Mouse (Mus musculus) heart, embryonic 16.5 days (tissue): ENCODE measurements around the gene Gm20219. TPM values are rescaled to one million over a fixed set of nuclear protein-coding genes. Genes with fewer than 3 reads are reported as not detected.
A peak's percentile ranks its signal among the peaks of the same experiment; 100 is the strongest.

ENCODE experiments used
- ATAC-seq: fragments of 200-750 bp; cut with Nextera tagmentation; replicated peaks from 2 replicates; pipeline ENCODE4 v1.8.0; 2017; ENCODE audit warnings: moderate number of reproducible peaks; ENCODE audit not compliant: insufficient read depth, low FRiP score; ENCODE audit errors: extremely low read depth
- H3K27ac ChIP-seq: fragments of 300-500 bp; sonication (generic); 2 replicates; pipeline ENCODE4 v1.5.1; 2014; ENCODE audit warnings: mild to moderate bottlenecking, low read length, control low read depth, moderate library complexity
- H3K27me3 ChIP-seq: fragments of 300-500 bp; sonication (generic); 2 replicates; pipeline ENCODE4 v1.6.1; 2014; ENCODE audit warnings: low read length, mixed read lengths; ENCODE audit not compliant: control insufficient read depth, insufficient read depth
- H3K36me3 ChIP-seq: fragments of 300-500 bp; sonication (generic); 2 replicates; pipeline ENCODE4 v1.6.1; 2014; ENCODE audit not compliant: control insufficient read depth, insufficient read depth
- H3K4me1 ChIP-seq: fragments of 300-500 bp; sonication (generic); 2 replicates; pipeline ENCODE4 v1.6.1; 2014; ENCODE audit warnings: low read length, mixed read lengths; ENCODE audit not compliant: control insufficient read depth, insufficient read depth
- H3K4me2 ChIP-seq: fragments of 300-500 bp; sonication (generic); 2 replicates; pipeline ENCODE4 v1.6.1; 2014; ENCODE audit warnings: low read depth, mild to moderate bottlenecking, control low read depth, low read length
- H3K4me3 ChIP-seq: fragments of 300-500 bp; sonication (generic); 2 replicates; pipeline ENCODE4 v1.5.1; 2014; ENCODE audit warnings: mild to moderate bottlenecking, control low read depth, low read length
- H3K9ac ChIP-seq: fragments of 300-500 bp; sonication (generic); 2 replicates; pipeline ENCODE4 v1.6.1; 2014; ENCODE audit warnings: low read length, control low read depth
- H3K9me3 ChIP-seq: fragments of 300-500 bp; sonication (generic); replicated peaks from 2 replicates; pipeline ENCODE4 v1.6.1; 2016; ENCODE audit warnings: low read length; ENCODE audit not compliant: control insufficient read depth
- WGBS: fragments of 180-500 bp; shearing (Covaris S2); extraction: QIAGEN DNeasy Blood & Tissue Kit; methylation state at CpG from one replicate; pipeline ENCODE4 v1.1.7; 2014; 5-methylcytosine and 5-hydroxymethylcytosine counted together
- polyA plus RNA-seq: library from polyadenylated mRNA; unstranded; fragments of >200 nt; fragmentation: Nextera tagmentation; extraction: Ambion mirVana; gene quantifications from 2 replicates; pipeline ENCODE4 v1.2.1, GENCODE M21; 2015

The Gm20219 gene
- polyA plus RNA-seq, 1 experiment from 2014 or later: 0.62 TPM

- H3K27me3 ChIP-seq: no peaks in the 10 kb centered on the region
Measured at GRCm38 (mm10) chr17:56566293-56566692, 12.1 kb upstream of the Gm20219 start.

GRCm38 (mm10) chr17:56561866-56562265 is 7.7 kb upstream of the Gm20219 start:
- Histone ChIP-seq H3K36me3 (peaks cover 60% of the 10 kb centered on the region), H3K9ac (no peak overlapping the region), H3K4me3 (no peak overlapping the region), H3K27me3 (no peaks in the 10 kb centered on the region), H3K27ac (no peak overlapping the region), H3K4me2 (no peak overlapping the region), H3K4me1 (no peaks in the 10 kb centered on the region), H3K9me3 (no peaks in the 10 kb centered on the region)
- 92% methylated on average over 2 of the region's 2 CpGs for WGBS
- no peak for ATAC-seq

More at GRCm38 (mm10) chr17:56566293-56566692, 12.1 kb upstream of the Gm20219 start:
- no peaks in the 10 kb centered on the region for H3K4me1 ChIP-seq
- no peaks in the 10 kb centered on the region for H3K9me3 ChIP-seq
- 90% methylated on average over 29 of the region's 29 CpGs for WGBS
- H3K4me3 ChIP-seq: no peak overlapping the region
- no peak overlapping the region for H3K27ac ChIP-seq
- H3K9ac ChIP-seq: no peak overlapping the region
- H3K36me3 ChIP-seq: peaks cover 89% of the 10 kb centered on the region
- ATAC-seq: no peak
- no peak overlapping the region for H3K4me2 ChIP-seq

GRCm38 (mm10) chr17:56560131-56560530 is 5.9 kb upstream of the Gm20219 start:
- Histone ChIP-seq H3K4me2 (no peak overlapping the region), H3K36me3 (peaks cover 43% of the 10 kb centered on the region), H3K9ac (no peak overlapping the region), H3K27ac (no peak overlapping the region), H3K27me3 (no peaks in the 10 kb centered on the region), H3K9me3 (no peaks in the 10 kb centered on the region), H3K4me3 (no peak overlapping the region), H3K4me1 (no peaks in the 10 kb centered on the region)
- no peak for ATAC-seq
- 47% methylated on average over 1 of the region's 1 CpGs for WGBS

GRCm38 (mm10) chr17:56559386-56559785 is 5.2 kb upstream of the Gm20219 start:
- H3K4me1 ChIP-seq: no peaks in the 10 kb centered on the region
- peaks cover 35% of the 10 kb centered on the region for H3K36me3 ChIP-seq
- WGBS: 60% methylated on average over 3 of the region's 3 CpGs
- H3K4me2 ChIP-seq: no peak overlapping the region
- no peaks in the 10 kb centered on the region for H3K27me3 ChIP-seq
- no peak overlapping the region for H3K9ac ChIP-seq
- no peak overlapping the region for H3K4me3 ChIP-seq
- no peak for ATAC-seq
- H3K9me3 ChIP-seq: no peaks in the 10 kb centered on the region
- no peak overlapping the region for H3K27ac ChIP-seq

- Histone ChIP-seq H3K9ac (no peak overlapping the region), H3K4me2 (no peak overlapping the region), H3K9me3 (no peaks in the 10 kb centered on the region), H3K36me3 (peaks cover 26% of the 10 kb centered on the region), H3K27ac (no peak overlapping the region), H3K4me1 (no peaks in the 10 kb centered on the region), H3K27me3 (no peaks in the 10 kb centered on the region), H3K4me3 (no peak overlapping the region)
- ATAC-seq: peak; percentile 55; the same call in 1 of the 2 replicates
- WGBS: 14% methylated on average over 3 of the region's 3 CpGs
Measured at GRCm38 (mm10) chr17:56558448-56558847, 4.3 kb upstream of the Gm20219 start.

- no peak for ATAC-seq
- Histone ChIP-seq H3K27ac (no peak overlapping the region), H3K4me3 (no peak overlapping the region), H3K4me2 (no peak overlapping the region), H3K27me3 (no peaks in the 10 kb centered on the region), H3K36me3 (no peaks in the 10 kb centered on the region), H3K9me3 (no peaks in the 10 kb centered on the region), H3K4me1 (no peaks in the 10 kb centered on the region), H3K9ac (no peak overlapping the region)
- 56% methylated on average over 5 of the region's 5 CpGs for WGBS
Measured at GRCm38 (mm10) chr17:56552781-56553363, 1.3 kb downstream of the Gm20219 start.

- Histone ChIP-seq H3K36me3 (no peaks in the 10 kb centered on the region), H3K9ac (no peak overlapping the region), H3K9me3 (no peaks in the 10 kb centered on the region), H3K4me2 (no peak overlapping the region), H3K27ac (no peak overlapping the region), H3K27me3 (no peaks in the 10 kb centered on the region), H3K4me3 (no peak overlapping the region), H3K4me1 (no peaks in the 10 kb centered on the region)
- WGBS: 83% methylated on average over 6 of the region's 6 CpGs
- ATAC-seq: no peak
Measured at GRCm38 (mm10) chr17:56551841-56552581, 2.2 kb downstream of the Gm20219 start.

- H3K4me2 ChIP-seq: no peak overlapping the region
- H3K4me1 ChIP-seq: no peaks in the 10 kb centered on the region
- H3K9ac ChIP-seq: no peak overlapping the region
- ATAC-seq: no peak
- H3K4me3 ChIP-seq: no peak overlapping the region
- 71% methylated on average over 12 of the region's 12 CpGs for WGBS
- H3K27ac ChIP-seq: no peak overlapping the region
- no peaks in the 10 kb centered on the region for H3K27me3 ChIP-seq
- no peaks in the 10 kb centered on the region for H3K36me3 ChIP-seq
- no peaks in the 10 kb centered on the region for H3K9me3 ChIP-seq
Measured at GRCm38 (mm10) chr17:56550784-56551475, 3.3 kb downstream of the Gm20219 start.

GRCm38 (mm10) chr17:56548605-56549105 is 5.5 kb downstream of the Gm20219 start:
- no peaks in the 10 kb centered on the region for H3K4me1 ChIP-seq
- no peak overlapping the region for H3K9ac ChIP-seq
- 63% methylated on average over 4 of the region's 4 CpGs for WGBS
- no peaks in the 10 kb centered on the region for H3K36me3 ChIP-seq
- no peak overlapping the region for H3K4me2 ChIP-seq
- no peak overlapping the region for H3K4me3 ChIP-seq
- ATAC-seq: no peak
- no peaks in the 10 kb centered on the region for H3K9me3 ChIP-seq
- no peaks in the 10 kb centered on the region for H3K27me3 ChIP-seq
- no peak overlapping the region for H3K27ac ChIP-seq
